Mouse (Mus musculus) erythroid progenitor cell, adult 5-6 weeks (primary cell): Measurements from ENCODE around the gene Tgfbr3. TPM values are rescaled to one million over a fixed set of nuclear protein-coding genes. Genes with fewer than 3 reads are reported as not detected.
A peak's percentile ranks its signal among the peaks of the same experiment; 100 is the strongest.

ENCODE experiments used
- ATAC-seq: replicated peaks from 2 replicates; pipeline ENCODE4 v1.8.0; 2016; ENCODE audit warnings: moderate number of reproducible peaks, mild to moderate bottlenecking, moderate TSS enrichment, inconsistent platforms; ENCODE audit not compliant: poor library complexity, low FRiP score, severe bottlenecking
- total RNA-seq, 2 experiments: library from RNA; stranded (forward) in 1 of 2; stranded (reverse) in 1 of 2; fragments of 150-400 nt in 1 of 2; fragments of 186-747, 209-891 nt in 1 of 2; gene quantifications; 2 replicates each; pipeline versions ENCODE4 v1.2.3 to v1.2.4; 2015 to 2017; ENCODE audit warnings: low replicate concordance in 2 of 2

Tgfbr3 gene
- total RNA-seq, 2 experiments from 2014 or later: 4.7 to 5.4 TPM

DNA sequence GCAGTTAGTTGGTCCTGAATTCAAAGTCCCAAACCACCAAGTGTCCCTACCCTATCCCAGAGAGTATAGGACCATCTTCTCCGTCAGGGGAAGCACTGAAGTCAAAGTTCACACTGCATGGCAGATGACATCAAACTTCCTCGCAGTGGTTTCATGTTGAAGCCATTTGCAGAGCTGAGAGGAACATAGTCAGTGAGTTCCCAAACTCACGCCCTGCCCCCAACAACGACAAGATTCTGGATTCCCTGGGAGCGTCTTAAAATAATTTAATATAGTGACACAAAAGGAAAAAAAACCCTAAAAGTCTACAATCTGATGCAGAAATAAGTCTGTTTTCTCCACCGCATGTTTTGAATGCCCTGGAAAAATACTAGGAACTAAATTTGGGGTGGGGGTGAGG, 105.9 kb downstream of the Tgfbr3 start:
- no peak for ATAC-seq

DNA sequence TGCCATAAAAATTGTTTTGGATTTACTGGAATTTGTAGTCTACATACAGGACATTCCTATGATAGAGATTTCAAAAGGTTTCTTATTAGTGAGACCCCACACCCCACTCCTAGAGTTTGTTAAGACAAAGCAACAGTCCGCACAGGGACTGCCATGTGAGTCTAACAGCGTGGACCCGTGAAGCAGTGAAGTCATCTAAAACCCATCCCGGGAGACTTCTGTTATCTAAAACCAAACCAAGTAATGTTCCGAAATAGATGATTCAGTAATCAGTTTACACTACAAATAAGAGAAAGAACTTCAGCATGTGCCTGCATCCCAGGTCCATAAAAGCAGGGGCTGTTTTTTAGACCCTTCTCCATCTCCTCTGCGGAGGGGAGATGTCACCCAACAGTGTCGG, 106.7 kb downstream of the Tgfbr3 start:
- ATAC-seq: no peak

DNA sequence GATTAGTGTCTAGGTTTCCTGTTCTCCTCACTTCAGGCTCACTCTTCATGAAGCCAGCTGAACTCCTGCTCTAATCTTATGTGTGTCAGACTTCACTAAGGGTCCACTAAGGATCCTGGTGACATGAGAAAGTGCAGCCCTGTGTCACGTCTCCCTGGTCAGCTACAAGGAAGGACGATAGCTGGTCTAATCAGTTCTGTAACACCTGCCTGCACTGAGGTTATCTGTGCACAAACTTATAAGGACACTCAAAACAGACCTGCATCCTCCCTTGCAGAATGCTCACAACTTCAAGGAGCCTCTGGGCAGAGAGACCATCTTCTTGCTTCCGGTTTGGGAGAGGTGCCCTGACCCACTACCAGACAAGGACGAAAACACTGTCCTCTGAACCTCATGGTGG, 107.6 kb downstream of the Tgfbr3 start:
- ATAC-seq: no peak

DNA sequence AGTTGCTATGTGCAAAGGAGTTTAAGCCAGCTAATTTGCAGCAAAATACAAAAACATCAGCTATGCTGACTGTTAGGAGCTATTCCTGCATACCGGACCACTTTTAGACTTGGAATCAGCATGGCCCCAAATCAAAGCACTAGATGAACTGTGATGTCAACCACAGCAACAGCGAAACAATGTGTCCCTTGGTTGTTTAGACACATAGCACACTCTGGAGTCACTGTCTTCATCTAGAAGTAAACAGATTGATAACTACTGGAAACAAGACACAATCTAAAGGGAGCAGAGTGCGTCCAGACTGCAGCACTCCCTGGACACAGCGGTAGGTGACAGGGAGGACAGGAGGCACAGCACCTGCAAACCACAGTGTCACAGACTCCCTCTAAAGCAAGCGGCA, 110.2 kb downstream of the Tgfbr3 start:
- no peak for ATAC-seq

DNA sequence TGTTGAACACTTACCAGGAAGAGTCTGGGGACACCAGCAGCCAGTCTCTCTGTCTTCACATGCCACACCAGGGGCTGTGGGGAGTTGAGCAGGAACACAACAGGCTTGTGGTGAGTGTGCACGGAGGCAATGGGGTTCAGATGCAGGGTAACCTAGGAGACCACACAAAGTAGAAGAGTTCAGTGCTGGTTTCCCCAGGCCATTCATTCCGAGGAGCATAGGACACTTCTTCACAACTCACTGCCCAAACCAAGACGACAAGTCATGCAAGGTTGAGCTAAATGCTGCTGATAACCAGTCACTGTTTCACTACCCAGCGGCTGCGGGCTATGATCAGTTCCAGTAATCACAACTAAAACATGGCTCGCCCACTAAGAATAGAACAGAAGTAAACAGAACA, 111.6 kb downstream of the Tgfbr3 start:
- no peak for ATAC-seq

DNA sequence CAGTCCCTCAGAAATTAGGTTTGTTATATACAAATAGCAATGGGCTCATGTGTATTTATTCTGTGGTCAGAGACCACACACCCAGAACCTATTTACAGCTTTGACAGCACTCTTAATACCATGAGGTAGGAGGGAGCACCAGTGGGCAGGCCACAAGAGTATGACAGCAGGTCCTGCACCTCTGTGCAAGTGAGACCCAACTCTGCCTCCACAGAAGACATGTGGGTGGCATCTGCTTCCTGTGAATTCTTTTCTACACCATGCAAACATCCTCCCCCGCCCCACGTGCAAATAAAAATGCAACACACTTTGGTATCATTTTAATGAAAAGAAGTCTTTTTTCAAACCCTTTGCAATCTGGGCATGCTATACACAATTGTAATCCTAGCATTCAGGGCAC, 112.2 kb downstream of the Tgfbr3 start:
- ATAC-seq: no peak

DNA sequence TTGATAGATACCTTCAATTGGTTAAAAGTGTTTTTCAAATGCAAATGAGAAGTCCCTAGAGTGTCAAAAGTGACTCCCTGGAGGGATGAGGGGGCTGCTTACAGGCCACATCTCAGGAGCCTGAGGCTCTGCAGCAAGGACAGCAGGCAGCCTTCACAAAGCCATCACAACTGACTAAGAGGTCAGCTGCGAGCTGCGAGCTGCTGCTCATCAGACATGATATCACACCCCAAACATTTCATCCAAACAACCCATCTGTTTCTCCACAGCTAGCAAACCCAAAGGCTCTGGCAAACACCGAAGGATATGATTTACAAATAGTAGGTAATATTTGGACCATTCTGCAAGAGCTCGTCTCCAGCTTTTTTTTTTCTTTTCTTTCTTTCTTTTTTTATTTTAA, 112.6 kb downstream of the Tgfbr3 start:
- no peak for ATAC-seq

DNA sequence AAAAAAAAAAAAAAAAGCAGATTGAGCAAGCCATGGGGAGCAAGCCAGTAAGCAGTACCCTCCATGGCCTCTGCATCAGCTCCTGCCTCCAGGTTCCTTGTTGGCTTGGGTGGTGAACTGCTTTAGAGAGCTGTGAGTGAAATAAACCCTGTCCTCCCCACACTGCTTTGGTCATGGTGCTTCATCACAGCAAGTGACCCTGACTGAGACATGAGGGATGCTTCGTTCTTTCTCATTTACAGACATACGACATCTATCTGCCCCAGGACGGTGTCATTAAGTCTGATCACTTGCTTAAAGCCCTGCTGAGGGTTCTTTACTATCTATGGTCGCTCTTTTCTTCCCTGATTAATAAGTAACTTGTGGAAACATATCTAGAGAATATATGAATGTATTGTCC, 113.2 kb downstream of the Tgfbr3 start:
- ATAC-seq: no peak

DNA sequence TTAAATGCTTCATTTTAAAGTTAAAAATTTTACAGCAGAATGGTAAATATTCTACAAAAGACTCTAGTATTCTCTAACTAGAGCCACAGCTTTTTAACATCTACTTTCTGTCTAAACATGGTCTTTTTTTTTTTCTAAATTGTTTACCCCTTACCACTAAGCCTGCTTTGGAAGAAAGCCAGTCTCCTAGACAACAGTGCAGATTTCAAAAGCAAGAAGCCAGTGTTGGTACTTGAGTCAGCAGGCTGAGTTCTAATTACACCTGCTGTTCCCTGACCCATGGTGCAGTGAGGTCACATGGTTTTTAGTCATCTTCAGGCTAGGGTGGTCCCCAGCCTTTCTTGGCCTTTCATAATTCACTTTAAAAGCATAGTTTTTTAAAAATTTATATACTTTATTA, 115.2 kb downstream of the Tgfbr3 start:
- no peak for ATAC-seq

DNA sequence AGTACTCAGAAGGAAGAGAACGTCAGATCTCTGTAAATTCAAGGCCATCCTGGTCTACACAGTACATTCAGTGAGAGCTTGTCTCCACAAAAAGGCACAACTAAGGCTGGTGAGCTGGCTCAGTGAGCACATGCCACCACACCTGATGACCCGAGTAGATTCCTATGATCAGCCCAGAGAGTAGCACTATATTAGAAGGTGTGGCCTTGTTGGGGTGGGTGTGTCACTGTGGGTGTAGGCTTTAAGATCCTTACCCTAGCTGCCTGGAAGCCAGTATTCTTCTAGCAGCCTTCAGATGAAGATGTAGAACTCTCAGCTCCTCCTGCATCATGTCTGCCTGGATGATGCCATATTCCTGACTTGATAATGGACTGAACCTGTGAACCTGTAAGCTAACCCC, 115.9 kb downstream of the Tgfbr3 start:
- ATAC-seq: 0 out of 2 replicates have a peak, but pooled peaks have one; percentile 30

DNA sequence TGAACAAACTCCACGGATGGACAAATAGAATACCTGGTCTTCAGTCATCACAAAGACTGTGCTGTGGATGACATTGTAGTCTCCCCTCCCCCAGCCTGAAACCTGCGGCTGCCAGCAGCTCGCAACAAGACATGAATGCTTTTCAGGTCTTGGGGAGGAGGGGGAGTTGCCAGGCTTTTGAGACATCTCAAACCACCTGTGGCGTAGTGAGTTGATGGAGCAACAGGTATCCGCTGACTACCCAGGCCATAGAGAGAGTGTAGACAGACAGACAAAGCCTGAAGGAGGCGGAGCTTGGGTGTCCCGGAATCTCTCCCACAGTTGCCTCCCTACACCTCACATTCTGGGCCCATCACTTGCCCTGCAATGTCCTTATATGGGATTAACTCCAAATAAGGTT, 117.6 kb downstream of the Tgfbr3 start:
- ATAC-seq: no peak

DNA sequence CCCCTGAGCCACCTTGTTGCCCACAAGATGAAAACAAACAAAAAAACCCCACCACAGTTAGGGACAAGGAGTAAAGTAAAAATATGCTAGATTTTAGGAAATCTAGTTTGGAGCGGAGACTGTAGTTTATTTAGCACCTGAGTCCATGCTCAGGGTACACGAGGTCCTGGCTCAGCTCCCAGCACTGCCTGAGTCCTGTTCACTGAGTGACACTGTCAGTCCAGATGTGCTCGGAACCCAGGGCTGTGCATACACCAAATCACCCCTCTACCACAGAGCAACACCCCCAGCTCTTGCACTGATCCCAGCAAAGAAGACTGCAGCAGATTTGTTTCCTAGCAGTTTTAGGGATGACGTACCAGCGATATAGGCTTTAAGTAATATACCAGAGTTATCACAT, 119.6 kb downstream of the Tgfbr3 start:
- no peak for ATAC-seq

DNA sequence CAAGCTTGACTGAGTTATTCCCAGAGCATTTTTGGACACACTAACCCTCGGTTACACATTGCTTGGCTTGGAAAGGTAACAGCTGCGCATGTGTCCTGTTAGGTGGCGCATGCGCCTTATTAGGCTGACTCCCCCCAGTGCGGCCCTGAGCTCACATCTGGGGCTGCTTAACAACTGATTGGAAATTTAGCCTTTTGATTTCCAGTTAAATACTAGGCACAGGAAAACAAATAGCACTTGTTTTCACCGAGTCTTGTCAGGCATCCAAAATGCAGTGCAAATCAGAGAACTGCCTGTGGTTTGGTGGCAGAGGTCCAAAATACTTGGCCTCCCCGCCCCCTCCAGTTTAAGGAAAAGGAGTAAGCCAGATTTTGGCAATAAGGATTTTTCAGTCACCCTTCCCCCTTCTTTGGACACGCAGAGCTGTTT, 121.5 kb downstream of the Tgfbr3 start:
- no peak for ATAC-seq

DNA sequence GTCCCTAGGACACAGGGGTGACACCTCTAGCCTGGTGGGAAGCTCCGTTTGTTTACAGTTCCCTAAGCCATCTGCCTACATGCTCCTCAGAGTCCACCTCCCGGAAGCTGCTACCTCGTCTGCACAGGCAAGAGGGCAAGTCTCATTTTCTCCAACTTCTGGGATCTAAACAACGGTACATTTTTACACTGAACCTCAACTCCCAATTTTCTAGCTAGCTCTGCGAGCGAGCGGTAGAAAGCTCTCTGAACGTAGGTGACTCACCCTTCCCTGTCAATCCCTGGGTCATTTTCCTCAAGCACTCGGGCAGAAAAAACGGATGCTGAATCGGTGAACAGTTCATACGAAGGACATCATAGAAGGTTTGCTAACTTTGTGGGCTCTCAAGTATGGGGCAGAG, 122.1 kb downstream of the Tgfbr3 start:
- no peak for ATAC-seq

DNA sequence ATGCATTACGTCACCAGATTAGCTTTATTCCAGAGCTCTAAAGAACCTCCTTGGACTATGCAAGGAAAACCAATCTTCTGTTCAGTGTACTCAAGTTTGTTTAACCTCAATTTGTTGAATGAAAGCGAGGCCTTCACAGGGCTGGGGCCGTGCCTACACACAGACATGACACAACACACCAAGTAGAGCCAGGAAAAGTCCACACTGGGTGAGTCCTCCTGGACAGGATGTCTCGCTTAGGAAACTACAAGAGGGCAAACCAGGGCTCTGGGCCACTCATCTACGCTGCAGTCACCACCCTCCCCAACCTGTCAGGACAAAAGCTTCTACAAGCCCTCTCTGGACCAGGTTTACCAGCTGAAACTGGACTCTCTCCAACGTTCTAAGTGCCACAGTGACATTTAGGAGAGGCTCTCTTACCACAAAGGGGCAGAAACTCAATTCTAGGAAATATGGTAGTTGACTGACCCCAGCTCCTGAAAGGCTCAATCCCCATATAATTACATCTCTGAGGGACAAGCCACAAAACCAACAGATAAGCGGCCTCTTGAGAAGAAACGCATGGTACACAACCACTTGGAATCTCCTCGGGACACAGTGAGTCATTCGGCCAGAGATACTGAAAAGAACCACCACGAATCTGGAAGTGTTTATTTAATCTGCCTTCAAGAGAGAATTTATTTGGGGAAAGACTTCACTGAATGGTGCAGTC, 122.6 kb downstream of the Tgfbr3 start:
- no peak for ATAC-seq

DNA sequence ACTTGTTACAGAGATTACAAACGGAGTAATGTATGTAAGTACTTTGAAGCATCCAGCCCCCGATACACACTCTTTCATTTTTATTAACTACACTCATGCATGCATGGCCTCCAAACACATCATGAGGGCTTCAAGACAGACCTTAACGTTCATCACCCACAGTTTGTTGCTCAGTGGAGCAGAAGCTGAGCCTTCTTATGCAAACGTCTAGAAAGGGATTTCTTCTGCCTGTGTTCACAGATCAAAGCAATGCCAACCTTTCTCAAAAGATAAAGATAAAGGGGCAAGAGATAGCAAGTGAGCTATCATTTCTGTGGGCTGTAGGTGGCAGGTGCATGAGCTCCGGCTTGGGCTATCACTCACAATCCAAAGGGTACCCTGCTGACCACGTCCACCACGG, 123.7 kb downstream of the Tgfbr3 start:
- ATAC-seq: no peak

DNA sequence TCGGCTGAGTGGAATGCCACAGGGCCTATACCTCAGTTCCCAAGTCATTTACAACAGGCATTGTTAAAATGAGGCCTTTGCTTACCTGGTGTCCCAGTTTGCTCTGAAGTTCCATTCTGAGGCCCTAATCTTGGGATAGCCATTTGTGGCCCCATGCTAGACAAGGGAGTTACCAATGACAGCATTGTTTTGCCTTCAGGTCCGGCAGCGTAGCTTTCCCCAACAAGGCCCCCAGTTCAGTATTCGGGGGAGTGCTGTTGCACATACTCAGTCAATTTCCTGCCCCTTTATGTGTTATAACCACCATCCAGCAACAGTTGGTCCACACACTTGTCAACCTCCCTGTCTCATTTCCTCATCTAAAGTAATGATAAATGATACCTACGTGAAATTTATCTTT, 124.2 kb downstream of the Tgfbr3 start:
- ATAC-seq: no peak

DNA sequence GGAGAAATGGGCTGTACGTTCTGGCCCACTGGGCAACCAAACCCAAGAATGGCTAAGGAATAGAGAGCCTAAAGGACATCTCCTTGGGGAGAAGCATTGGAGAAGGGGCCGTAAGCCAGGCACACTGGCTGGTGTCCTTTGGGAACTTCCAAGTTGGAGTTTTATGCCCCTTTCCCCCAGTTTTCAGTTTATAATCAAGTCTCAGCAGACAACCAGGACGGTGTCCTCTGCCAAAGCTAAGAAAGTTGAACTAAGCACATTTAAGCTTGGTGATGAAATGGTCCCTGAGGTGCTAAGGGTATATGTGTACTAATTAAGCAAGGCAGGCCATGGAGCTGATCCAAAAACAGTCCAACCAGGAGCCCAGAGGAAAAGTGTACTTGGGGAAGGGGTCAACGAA, 124.6 kb downstream of the Tgfbr3 start:
- ATAC-seq: no peak

DNA sequence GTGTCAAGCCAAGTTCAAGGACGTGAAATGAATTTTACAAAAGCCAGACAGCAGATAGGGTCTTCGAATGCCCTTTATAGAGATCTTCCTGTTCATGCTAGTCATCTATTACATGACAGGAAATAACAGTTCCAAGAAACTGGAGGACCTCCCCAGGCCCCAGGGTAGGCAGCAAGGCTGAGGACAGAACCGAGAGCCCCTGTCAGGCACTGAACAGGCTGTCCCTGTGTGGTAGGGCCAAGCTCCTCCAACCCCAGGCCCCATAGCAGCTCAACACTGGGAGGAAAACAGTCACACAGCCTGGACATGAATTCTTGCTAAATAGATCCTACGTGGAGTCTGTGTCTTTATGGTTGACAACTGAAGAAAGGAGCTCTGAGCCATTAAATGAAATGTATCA, 125.3 kb downstream of the Tgfbr3 start:
- ATAC-seq: no peak

DNA sequence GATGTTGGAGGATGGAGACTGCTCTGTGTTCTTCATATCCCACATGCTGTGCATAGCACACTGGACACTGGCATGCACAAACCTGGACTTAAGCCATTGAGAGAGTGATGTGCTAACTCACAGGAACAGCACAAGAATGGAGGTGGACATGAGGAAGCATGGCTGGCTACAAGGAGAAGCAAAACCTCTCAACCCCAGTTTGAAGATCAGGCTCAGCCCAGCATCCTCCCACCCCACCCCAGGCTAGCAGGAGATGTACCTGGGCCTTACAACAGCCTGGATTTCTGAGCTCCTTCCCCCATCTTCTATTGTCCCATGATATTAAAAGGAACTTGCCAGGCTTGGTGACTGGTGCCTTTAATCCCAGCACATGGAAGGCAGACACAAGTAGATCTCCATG, 126.1 kb downstream of the Tgfbr3 start:
- ATAC-seq: no peak

DNA sequence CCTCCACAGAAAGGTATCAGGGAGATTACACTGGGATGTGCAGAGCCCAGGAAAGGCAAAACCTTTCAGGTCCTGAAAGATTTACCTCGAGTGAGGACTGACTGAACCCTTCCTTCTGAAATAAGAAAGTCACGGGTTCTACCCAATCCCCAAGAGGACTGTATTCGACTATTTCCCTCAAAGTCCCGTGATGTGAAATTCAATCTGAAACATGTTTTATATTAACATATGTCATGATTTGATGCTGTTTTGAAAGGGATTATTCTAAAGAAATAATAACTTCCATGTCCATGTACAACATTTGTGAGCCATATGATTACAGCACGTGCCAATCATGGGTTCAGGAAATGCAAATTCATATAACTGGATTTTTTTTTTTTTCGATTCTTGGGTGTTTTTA, 126.6 kb downstream of the Tgfbr3 start:
- no peak for ATAC-seq

DNA sequence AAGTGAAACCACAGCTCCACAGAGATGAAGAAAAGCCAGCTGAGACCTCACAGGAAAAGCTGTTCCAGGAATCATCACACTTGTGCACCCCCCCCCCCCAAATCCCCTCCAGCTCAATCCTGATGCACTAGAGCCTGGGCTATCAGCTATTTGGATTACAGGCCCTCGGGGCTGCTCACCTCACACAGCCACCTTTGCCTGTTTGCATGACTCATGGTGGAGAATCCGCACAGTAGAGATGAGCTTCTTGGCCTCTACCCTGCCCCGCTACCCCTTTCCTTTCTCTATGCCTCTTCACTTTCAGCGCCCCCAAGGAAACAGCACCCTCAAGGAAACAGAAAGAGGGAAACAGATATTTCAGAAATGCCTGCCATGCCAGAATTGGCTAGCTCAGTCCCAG, 127.1 kb downstream of the Tgfbr3 start:
- ATAC-seq: no peak
